Mouse (Mus musculus): ENCODE results near the gene Pdap1.
"Not testable (repeated sequence)": the region's sequence is repeated elsewhere in the genome, so short reads cannot be mapped to it uniquely, and the experiment has no call there.

Pdap1 gene

DNA sequence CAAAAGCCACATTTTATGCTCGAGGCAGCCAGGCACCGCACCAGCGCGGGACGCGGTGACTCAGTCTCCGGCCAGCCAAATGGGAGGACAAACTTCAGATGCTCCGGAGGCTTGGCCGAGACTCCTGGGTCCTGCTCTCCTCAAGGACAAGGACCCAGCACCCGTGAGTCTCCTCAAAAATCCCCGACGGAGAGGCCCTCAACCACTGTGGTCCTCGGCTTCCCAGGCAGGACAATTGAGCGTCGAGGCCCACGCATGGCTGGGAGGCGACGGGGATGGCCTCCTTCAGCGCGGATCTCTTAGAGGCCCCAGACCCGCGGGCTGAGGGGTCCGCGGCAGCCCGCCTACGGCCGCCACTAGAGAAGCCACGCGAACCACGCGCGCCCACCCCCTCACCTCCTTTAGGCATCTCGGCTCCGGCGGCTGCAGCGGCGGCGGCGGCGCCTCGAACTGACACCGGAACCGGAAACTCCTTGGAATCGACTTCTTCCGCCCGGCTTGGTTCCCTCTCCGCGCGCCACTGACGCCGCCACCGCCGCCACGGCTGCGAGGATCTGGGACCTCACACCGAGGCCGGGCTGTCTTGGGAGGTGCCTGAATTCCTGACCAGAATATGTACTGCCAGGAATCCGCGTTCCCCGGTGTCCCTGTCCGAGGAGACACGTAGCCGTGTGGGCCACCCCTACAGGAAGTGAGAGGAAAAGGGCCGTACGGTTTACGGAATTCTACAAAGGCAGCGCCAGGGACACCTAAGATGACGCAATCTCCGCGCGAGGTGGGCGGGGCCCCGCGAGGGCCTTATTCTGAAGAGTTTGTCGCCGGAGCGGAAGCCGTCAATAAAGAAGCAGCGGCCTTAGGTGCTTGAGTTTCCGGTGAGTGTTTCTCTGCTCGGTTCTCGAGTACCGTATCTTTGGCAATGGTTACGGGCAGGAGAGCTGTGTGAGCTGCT, at the start of gene Pdap1, which contains the start of gene Bud31:
Pdap1 (minus strand) TSS at position 668 of the 949 bp plus-strand sequence.
Bud31 (plus strand) TSS at position 792 of the 949 bp plus-strand sequence.
- peak; percentile 96 for DNase-seq

- DNase-seq = no peak
These were observed 49.4 kb upstream of the Pdap1 start for GRCm38 (mm10) chr5:145189416-145189815.

- DNase-seq = no peak
These were observed 45.2 kb upstream of the Pdap1 start for GRCm38 (mm10) chr5:145185244-145185643.

- peak in 1 of 2 experiments; percentile 18 for DNase-seq
These were observed 38.5 kb upstream of the Pdap1 start for GRCm38 (mm10) chr5:145178461-145178980.

- DNase-seq = no peak
These were observed 27.2 kb upstream of the Pdap1 start for GRCm38 (mm10) chr5:145167306-145167661.

GRCm38 (mm10) chr5:145166536-145167305, 26.7 kb upstream of the Pdap1 start, which contains the start of the genes Ptcd1 and Cpsf4:
Gene Ptcd1, minus strand, starts transcription at chr5:145167108.
Gene Cpsf4, plus strand, starts transcription at chr5:145167213.
- peak; percentile 99 for DNase-seq

DNA sequence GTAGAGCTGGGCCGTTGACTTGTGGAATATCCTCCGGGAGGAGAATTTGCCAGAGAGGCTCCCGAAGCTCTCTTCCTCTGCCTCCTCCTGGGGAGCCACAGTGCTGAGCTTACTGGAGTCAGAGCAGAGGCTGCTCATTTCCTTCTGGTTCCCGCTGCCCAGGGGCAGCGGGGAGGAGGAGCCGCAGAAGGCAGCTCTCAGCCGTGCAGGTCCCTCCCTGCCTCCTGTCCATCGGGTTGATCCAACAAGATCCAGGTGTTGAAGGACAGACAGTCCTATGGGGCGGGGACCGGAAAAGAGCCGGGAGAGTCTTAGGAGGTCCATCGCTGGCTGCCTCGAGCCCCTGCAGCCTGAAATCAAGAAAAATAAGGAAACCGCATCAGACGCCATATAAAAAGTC, 25.1 kb upstream of the Pdap1 start:
- no peak for DNase-seq

GRCm38 (mm10) chr5:145164710-145165109, 24.7 kb upstream of the Pdap1 start:
- no peak for DNase-seq

DNA sequence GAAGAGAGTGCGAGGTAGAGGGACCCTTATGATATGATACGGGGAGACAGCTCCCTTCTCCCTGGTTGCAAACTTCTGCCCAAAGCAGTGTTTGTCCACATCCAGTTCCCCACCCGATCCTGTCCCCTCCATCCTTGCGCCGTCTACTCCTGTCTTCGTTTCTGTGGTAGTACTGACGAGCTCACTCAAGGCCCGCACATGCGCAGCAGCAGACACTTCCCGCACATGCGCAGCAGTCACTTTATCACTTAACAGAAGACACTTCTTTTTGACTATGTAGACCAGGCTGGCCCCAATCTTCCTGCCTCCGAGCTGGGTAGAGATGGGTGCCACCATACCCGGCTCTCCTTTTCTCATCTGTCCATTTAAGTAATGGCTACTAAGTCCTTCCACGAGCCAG, 21.3 kb upstream of the Pdap1 start:
- no peak for DNase-seq

- DNase-seq = no peak
These were observed 12.7 kb upstream of the Pdap1 start for GRCm38 (mm10) chr5:145152690-145153089.

- no peak for DNase-seq
These were observed 9.3 kb upstream of the Pdap1 start for GRCm38 (mm10) chr5:145149294-145149693.

DNA sequence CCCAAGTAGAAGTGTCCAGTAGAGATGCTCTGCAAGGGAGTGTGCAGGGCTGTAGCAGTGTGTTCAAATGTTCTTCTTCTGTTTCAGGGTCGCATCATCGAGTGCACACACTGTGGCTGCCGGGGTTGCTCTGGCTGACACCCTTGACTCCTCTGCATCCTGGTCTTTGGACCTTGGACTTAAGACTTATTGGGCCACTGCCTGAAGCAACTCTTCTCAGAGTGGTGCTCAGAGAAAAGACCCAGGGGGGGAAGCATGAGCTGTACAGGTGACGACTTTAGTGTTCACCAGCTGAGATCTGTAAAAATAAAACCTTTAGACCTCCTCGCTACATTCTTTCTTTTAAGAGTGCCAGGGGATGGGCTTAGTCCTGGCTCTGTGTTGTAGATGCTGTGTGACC, 7.7 kb upstream of the Pdap1 start:
- DNase-seq = no peak

GRCm38 (mm10) chr5:145140611-145141010, 573 bp upstream of the Pdap1 start:
- no peak for DNase-seq

DNA sequence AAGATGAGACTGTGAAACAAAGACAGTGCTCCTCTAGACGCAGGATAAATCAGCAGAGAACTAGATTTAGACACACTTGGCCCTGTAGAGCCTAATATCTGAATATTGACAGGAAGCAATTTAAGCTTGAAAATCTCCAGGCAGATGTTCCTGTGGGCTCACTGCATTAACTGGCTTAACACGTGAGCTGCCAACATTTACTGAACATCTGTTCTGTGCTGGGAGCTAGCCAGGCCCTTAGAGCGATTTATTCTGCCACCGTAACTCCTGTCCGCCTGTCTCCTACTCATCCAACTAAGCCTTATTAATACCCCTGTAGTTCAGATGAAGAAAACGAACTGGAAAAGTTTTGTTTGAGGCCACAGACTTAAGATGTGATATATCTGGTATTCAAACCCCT, 1.2 kb downstream of the Pdap1 start:
- no peak for DNase-seq

GRCm38 (mm10) chr5:145133275-145133674, 6.8 kb downstream of the Pdap1 start:
- not testable (repeated sequence) for DNase-seq

GRCm38 (mm10) chr5:145130995-145131394, 9.0 kb downstream of the Pdap1 start:
- no peak for DNase-seq

- DNase-seq = no peak
These were observed 9.8 kb downstream of the Pdap1 start for GRCm38 (mm10) chr5:145130191-145130590.

GRCm38 (mm10) chr5:145129773-145130172, 10.3 kb downstream of the Pdap1 start:
- DNase-seq = not testable (repeated sequence)

- DNase-seq = no peak
These were observed 10.9 kb downstream of the Pdap1 start for GRCm38 (mm10) chr5:145129124-145129523.

DNA sequence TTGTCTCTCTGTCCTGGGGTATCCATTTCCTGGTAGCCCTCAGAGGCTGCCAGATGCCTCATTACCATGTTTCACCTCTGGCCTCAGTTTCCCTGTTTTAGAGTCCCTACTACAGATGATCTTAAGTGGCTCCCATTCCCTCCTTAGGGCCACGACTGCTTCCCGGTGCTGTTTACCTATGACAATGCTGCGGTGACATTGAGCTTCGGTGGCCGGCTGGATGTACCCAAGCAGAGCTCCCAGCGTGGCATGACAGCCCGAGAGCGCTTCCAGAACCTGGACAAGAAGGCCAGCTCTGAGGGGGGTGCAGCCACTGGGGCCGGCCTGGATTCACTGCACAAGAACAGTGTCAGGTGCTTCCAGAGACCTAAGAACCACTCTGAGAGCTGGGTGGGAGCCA, 13.5 kb downstream of the Pdap1 start:
- DNase-seq = no peak

GRCm38 (mm10) chr5:145123396-145123795, 16.6 kb downstream of the Pdap1 start:
- peak in 1 of 2 experiments; percentile 19 for DNase-seq

GRCm38 (mm10) chr5:145120921-145121320, 19.1 kb downstream of the Pdap1 start:
- no peak for DNase-seq

GRCm38 (mm10) chr5:145119385-145119784, 20.7 kb downstream of the Pdap1 start:
- DNase-seq = no peak

All from lung, postnatal 4 days (tissue).